Mouse (Mus musculus) heart, embryonic 10.5 days (tissue): ENCODE measurements around the gene Mrpl45. TPM values are rescaled to one million over a fixed set of nuclear protein-coding genes. Genes with fewer than 3 reads are reported as not detected.
"Not testable (repeated sequence)": the region's sequence is repeated elsewhere in the genome, so short reads cannot be mapped to it uniquely, and the experiment has no call there.

Source experiments
- DNase-seq: peaks from one replicate; pipeline ENCODE4 v3.0.0-alpha.2; 2017; ENCODE audit warnings: low spot score
- H3K27ac ChIP-seq: fragments of 300-500 bp; sonication (generic); 2 replicates; pipeline ENCODE4 v1.5.1; 2016; ENCODE audit warnings: mild to moderate bottlenecking
- H3K27me3 ChIP-seq: fragments of 300-500 bp; sonication (generic); 2 replicates; pipeline ENCODE4 v1.6.1; 2016; ENCODE audit warnings: mild to moderate bottlenecking; ENCODE audit not compliant: poor library complexity, insufficient read depth, severe bottlenecking
- H3K36me3 ChIP-seq: fragments of 300-500 bp; sonication (generic); 2 replicates; pipeline ENCODE4 v1.6.1; 2016; ENCODE audit warnings: mild to moderate bottlenecking, moderate library complexity
- H3K4me1 ChIP-seq: fragments of 300-500 bp; sonication (generic); 2 replicates; pipeline ENCODE4 v1.6.1; 2016; ENCODE audit warnings: mild to moderate bottlenecking
- H3K4me3 ChIP-seq: fragments of 300-500 bp; sonication (generic); 2 replicates; pipeline ENCODE4 v1.5.1; 2016; ENCODE audit warnings: mild to moderate bottlenecking, moderate library complexity
- H3K9me3 ChIP-seq: fragments of 300-500 bp; sonication (generic); 2 replicates; pipeline ENCODE4 v1.6.1; 2016; ENCODE audit warnings: mild to moderate bottlenecking, moderate library complexity
- WGBS: fragments of 180-500 bp; shearing (Covaris S2); methylation state at CpG from one replicate; pipeline ENCODE4 v1.1.7; 2016; 5-methylcytosine and 5-hydroxymethylcytosine counted together
- polyA plus RNA-seq: library from polyadenylated mRNA; unstranded; fragments of >200 nt; fragmentation: Nextera tagmentation; extraction: Ambion mirVana; gene quantifications from 2 replicates; pipeline ENCODE4 v1.2.1, GENCODE M21; 2016

Gene Mrpl45
- polyA plus RNA-seq, 1 experiment from 2014 or later, result 65.8 TPM

DNA sequence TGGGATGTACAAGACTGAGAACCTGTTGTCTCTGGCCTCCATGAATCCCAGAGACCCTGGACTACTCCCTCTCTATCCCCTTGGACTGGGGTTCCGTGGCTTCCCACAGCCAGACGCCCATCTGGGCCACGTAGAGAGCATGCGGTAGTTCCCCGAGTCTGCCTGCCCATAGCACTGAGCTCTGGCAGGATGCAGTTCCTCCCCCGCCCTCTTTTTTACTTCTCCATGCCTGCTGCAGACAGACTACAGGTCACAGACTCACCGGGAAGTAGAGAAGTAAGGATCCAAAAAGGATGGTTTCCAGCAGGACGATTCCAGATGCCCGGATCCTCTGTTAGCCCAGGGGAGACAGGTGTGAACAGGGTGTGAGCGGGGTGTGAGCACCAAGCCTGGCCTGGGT is 29.9 kb downstream of the Mrpl45 start:
- H3K36me3 ChIP-seq, result no peaks in the 10 kb centered on the region
- no peak overlapping the region for H3K4me3 ChIP-seq
- no peak for DNase-seq
- no peak overlapping the region for H3K27ac ChIP-seq
- no peaks in the 10 kb centered on the region for H3K9me3 ChIP-seq
- peaks cover 21% of the 10 kb centered on the region; the same call in 1 of the 2 replicates for H3K27me3 ChIP-seq
- peaks cover 40% of the 10 kb centered on the region for H3K4me1 ChIP-seq
- WGBS, result 50% methylated on average over 10 of the region's 10 CpGs

DNA sequence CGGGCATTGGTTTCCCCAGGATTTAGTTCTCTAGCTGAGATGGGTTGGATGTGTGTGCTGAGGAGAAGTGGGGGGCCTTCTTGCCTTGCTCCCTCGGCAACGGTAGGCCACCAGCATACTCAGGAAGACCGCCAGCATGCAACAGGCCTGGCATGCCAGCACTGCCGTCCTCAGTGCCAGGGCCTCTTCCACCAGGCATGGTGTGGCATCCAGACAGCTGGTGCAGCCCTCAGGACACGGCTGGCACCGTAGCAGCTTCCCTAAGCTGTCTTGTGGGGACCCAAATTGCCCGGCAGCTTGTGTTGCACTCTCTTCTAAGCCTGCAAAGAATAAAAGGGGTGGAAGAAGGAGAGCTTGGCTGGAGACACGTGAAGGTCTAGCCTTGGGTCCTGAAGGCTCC is 30.9 kb downstream of the Mrpl45 start:
- Histone ChIP-seq H3K9me3 (no peaks in the 10 kb centered on the region), H3K27ac (no peak overlapping the region), H3K4me3 (no peak overlapping the region), H3K4me1 (peaks cover 45% of the 10 kb centered on the region), H3K27me3 (peaks cover 25% of the 10 kb centered on the region; the same call in 1 of the 2 replicates), H3K36me3 (no peaks in the 10 kb centered on the region)
- WGBS, result 76% methylated on average over 9 of the region's 9 CpGs
- DNase-seq, result no peak

DNA sequence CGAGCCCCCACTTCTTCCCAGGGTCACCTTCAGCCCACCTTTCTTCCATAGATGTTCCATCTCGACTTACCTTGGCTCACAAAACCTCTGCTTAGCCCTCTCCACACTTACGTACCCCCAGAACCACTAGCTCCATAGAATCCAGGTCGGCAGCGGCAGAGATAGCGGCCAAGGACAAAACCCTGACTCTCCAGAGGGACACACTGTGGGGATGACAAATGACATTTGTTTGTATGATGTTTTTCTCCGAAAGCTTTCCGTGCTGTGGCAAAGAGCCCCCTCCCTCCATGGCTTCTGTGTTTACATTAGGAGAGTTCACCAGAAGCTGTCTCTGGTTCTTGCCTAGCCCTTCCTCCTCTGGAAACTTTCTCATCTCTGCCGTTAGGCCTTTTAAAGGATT is 31.8 kb downstream of the Mrpl45 start:
- peaks cover 31% of the 10 kb centered on the region for H3K27me3 ChIP-seq
- 75% methylated on average over 9 of the region's 9 CpGs for WGBS
- peaks cover 50% of the 10 kb centered on the region for H3K4me1 ChIP-seq
- no peak overlapping the region for H3K27ac ChIP-seq
- no peak overlapping the region for H3K4me3 ChIP-seq
- H3K9me3 ChIP-seq, result no peaks in the 10 kb centered on the region
- no peaks in the 10 kb centered on the region for H3K36me3 ChIP-seq
- no peak for DNase-seq

DNA sequence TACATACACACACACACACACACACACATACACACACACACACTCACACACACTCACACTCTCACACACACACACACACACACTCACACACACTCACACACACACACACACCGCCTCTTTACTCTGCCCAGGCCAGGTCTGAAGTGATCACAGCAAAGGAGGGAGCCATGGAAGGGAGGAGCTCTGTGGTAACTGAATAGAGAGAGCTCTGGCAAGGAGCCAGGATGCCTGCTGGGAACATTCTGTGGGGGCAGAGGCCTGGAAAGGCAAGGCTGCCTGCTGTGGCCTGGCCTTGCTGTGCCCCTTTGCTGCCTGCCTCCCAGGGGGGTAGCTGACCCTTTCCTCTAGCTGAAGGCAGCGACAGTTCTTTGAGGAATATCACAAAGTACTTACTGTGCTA is 34.5 kb downstream of the Mrpl45 start:
- peaks cover 15% of the 10 kb centered on the region for H3K27me3 ChIP-seq
- H3K4me1 ChIP-seq, result peaks cover 36% of the 10 kb centered on the region
- WGBS, result 20% methylated on average over 2 of the region's 2 CpGs
- no peaks in the 10 kb centered on the region for H3K36me3 ChIP-seq
- DNase-seq, result peak; percentile 85
- no peaks in the 10 kb centered on the region for H3K9me3 ChIP-seq
- H3K27ac ChIP-seq, result peak overlapping the region; percentile 81
- H3K4me3 ChIP-seq, result no peak overlapping the region

DNA sequence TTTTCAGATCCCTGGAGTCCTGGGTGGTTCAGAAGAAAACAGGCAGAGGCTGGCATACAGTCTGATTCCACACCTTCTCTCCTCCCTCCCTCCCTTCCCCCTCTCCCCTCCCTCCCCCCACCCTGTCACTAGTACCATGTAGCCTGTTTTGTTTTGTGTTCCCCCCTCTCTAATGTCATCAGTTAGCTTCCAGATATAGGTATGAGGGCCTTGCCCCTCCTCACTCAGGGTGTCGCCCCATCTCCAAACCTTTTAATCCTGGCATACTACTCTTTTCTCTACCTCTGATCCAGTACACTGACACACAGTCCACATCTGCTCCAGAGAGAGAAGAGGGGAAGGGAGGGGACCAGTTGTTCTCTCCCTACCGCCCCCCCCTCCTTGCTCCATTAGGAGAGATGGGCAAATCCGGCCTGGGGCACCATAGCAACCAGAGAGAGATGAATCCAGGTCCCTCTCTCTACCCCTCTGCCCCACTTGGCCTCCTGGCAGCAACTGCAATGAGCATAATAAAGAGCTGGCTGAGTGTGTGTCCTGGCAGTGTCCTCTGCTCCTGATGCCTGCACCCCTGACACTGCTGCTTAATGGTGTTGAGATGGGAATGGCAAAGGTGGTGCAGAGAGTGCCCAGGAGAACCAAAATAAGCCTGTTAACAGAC is 36.6 kb downstream of the Mrpl45 start, which contains the start of gene Gpr179:
TSS of gene Gpr179 (minus strand) at position 51 of the 658 bp plus-strand sequence.
- 74% methylated on average over 3 of the region's 3 CpGs for WGBS
- H3K36me3 ChIP-seq, result no peaks in the 10 kb centered on the region
- no peak within 1 kb of the TSS for H3K4me3 ChIP-seq
- peak within 1 kb of the TSS; percentile 25; the same call in 1 of the 2 replicates for H3K27ac ChIP-seq
- H3K9me3 ChIP-seq, result no peaks in the 10 kb centered on the region
- H3K27me3 ChIP-seq, result peaks cover 15% of the 10 kb centered on the region
- DNase-seq, result no peak
- H3K4me1 ChIP-seq, result peaks cover 21% of the 10 kb centered on the region

DNA sequence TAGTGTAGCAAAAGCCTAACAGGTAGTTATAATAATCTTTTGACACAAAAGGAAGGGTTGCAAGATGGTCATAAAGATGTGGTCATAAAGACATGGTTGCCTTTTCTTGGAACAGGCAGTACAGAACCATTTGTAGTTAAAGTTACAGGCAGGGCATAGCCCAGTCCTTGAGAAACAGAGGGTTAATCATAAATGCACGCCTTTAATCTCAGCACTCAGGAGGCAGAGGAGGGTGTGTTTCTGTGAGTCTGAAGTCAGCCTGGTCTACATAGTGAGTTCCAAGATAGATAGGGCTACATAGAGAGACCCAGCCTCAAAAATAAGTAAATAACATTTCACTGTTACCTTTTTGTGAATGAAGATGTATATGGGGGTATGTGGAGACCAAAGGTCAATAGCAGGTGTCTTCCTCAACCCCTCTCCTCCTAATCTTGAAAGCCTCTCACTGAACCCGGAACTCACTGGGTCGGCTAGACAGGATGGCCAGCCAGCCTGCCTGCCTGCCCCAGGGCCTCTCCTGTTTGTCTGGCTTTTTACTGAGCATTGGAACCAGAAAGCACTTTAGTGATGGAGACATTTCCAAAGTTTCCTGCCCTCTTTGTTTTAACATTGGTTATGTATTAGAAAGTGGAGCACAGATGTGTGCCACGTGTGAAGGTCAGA is 37.5 kb downstream of the Mrpl45 start:
- Histone ChIP-seq H3K27me3 (peaks cover 15% of the 10 kb centered on the region), H3K4me3 (no peak overlapping the region)
- DNase-seq, result no peak

DNA sequence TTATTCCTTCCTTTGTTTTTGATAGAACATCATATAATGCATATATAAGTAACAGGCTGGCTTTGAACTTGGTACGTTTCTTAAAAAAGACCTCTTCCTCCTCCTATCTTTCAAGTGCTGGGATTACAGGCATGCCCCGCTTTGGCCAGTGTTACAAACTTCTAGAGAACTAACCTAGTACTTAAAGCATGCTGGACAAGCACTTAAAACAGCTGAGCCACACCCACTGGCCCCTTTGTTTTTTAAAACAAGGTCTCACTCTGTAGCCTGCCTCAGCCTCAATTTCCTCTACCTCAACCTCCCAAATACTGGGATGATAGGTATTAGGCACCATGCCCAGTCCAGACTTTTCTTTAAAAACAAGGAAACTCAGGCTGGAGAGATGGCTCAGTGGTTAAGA is 39.1 kb downstream of the Mrpl45 start:
- peaks cover 18% of the 10 kb centered on the region for H3K4me1 ChIP-seq
- H3K36me3 ChIP-seq, result no peaks in the 10 kb centered on the region
- DNase-seq, result no peak
- H3K27me3 ChIP-seq, result peaks cover 15% of the 10 kb centered on the region
- H3K4me3 ChIP-seq, result no peak overlapping the region
- H3K9me3 ChIP-seq, result no peaks in the 10 kb centered on the region
- H3K27ac ChIP-seq, result no peak overlapping the region
- 73% methylated on average over 2 of the region's 2 CpGs for WGBS

More for the DNA sequence above, 37.5 kb downstream of the Mrpl45 start:
- Histone ChIP-seq H3K36me3 (no peaks in the 10 kb centered on the region), H3K4me1 (peaks cover 21% of the 10 kb centered on the region), H3K9me3 (no peaks in the 10 kb centered on the region), H3K27ac (no peak overlapping the region)
- 57% methylated on average over 4 of the region's 4 CpGs for WGBS

DNA sequence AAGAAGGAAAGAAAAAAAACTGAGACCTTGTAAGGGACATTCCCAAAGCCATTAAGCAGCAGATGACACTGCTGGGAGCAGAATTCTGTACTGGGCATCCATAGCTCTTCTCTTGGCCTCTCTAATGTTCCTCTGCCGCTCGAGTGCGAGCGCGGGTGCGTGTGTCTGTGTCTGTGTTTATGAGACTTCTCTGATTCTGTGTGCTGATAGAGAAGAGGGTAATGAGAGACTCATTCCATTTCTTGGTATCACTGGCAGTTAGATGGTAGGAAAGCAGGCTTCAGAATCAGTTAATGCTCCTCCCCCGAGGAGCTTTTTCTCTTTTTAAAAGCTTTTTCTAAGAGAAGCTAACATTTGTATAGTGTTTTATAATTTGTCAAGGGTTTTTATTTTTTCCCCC is 39.7 kb downstream of the Mrpl45 start:
- 87% methylated on average over 7 of the region's 7 CpGs for WGBS
- Histone ChIP-seq H3K9me3 (no peaks in the 10 kb centered on the region), H3K27ac (no peak overlapping the region), H3K4me1 (peaks cover 12% of the 10 kb centered on the region), H3K4me3 (no peak overlapping the region), H3K27me3 (peaks cover 15% of the 10 kb centered on the region), H3K36me3 (no peaks in the 10 kb centered on the region)
- no peak for DNase-seq

DNA sequence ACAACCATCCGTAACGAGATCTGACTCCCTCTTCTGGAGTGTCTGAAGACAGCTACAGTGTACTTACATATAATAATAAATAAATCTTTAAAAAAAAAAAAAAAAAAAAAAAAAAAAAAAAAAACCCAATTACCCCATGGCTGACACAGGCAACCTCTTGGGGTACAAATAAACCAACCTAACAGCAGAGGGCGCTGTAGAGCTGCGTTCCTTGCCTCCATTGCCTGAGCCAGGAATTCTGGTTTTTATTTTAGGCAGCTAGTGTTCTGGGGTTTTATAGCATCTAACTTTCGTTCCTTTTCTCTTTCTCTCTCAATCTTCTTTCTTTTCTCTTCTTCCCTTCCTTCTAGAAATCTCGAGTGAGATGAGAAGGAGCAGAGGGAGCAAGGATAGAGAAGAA is 42.1 kb downstream of the Mrpl45 start:
- H3K9me3 ChIP-seq, H3K27ac ChIP-seq, H3K4me1 ChIP-seq, H3K27me3 ChIP-seq, H3K4me3 ChIP-seq, H3K36me3 ChIP-seq: not testable (repeated sequence)
- peak; percentile 77 for DNase-seq
- 21% methylated on average over 6 of the region's 6 CpGs for WGBS

DNA sequence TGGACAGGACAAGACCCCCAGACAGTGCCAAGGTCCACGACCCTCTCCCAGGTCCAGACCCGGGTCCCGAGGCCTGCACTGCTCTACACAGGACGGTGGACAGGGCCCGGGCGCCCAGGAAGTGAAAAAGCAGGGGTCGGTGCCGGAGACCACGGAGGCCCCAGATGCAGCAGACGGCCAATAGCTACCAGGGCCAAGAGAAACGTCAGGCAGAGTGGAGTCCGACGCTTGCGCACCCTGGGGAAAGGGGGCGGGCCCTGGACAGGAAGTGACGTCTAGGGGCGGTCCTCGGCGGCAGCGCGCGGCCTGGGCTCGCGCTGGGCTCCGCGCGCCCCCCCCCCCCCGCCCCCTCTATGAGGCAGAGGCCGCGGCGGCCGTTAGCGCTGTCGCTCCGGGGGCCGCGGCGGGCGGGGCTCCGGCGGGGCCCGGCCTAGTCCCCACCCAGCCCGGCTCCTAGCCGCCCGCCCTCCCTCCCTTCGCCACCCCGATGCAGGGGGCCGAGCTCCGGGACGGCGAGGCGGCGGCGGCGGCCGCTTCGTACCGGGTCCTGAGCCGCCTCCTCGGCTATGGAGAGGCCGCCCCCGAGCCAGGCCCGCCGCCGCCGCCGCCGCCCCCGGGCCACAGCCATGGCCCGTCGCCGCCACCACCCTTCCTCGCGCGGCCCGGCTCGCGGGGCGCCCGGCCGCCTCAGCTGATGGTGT is 46.6 kb downstream of the Mrpl45 start, which contains the start of gene Socs7:
TSS of gene Socs7 (plus strand) at position 604 of the 701 bp plus-strand sequence.
- peak within 1 kb of the TSS; percentile 100 for H3K4me3 ChIP-seq
- peak within 1 kb of the TSS; percentile 99 for H3K27ac ChIP-seq
- peak; percentile 97 for DNase-seq
- H3K27me3 ChIP-seq, result no peaks in the 10 kb centered on the region
- H3K9me3 ChIP-seq, result no peaks in the 10 kb centered on the region
- no peaks in the 10 kb centered on the region for H3K36me3 ChIP-seq
- under 1% methylated on average over 52 of the region's 81 CpGs for WGBS
- H3K4me1 ChIP-seq, result peaks cover 34% of the 10 kb centered on the region

DNA sequence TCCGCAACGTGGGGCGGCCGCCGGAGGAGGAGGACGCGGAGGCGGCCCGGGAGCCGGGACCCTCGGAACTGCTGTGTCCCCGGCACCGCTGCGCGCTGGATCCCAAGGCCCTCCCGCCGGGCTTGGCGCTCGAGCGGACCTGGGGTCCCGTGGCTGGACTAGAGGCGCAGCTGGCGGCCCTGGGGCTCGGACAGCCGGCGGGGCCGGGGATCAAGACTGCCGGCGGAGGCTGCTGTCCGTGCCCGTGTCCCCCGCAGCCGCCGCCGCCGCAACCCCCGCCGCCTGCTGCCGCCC is 47.1 kb downstream of the Mrpl45 start:
- Histone ChIP-seq H3K36me3 (no peaks in the 10 kb centered on the region), H3K27me3 (no peaks in the 10 kb centered on the region), H3K27ac (peak overlapping the region; percentile 99), H3K4me1 (peaks cover 34% of the 10 kb centered on the region), H3K9me3 (no peaks in the 10 kb centered on the region), H3K4me3 (peak overlapping the region; percentile 100)
- no peak for DNase-seq
- WGBS, result under 1% methylated on average over 39 of the region's 39 CpGs

DNA sequence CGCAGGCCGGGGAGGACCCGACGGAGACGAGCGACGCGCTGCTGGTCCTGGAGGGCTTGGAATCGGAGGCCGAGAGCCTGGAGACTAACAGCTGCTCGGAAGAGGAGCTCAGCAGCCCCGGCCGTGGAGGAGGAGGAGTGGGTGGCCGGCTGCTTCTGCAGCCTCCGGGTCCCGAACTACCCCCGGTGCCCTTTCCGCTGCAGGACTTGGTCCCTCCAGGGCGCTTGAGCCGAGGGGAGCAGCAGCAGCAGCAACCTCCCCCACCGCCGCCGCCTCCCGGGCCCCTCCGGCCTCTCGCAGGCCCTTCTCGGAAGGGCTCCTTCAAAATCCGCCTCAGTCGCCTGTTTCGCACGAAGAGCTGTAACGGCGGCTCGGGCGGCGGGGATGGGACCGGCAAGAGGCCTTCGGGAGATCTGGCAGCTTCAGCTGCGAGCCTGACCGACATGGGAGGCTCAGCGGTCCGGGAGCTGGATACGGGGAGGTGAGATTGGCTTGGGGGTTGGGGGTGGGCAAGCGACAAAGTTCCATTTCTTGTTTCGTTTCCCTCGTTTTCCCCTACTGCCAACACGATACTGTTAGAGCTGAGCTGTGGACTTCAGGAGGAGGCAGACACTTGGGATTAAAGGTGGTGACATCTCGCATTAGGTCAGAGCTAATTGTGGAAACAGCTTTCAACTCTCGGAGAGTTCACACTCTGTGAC is 47.6 kb downstream of the Mrpl45 start:
- Histone ChIP-seq H3K27me3 (no peaks in the 10 kb centered on the region), H3K4me1 (peaks cover 38% of the 10 kb centered on the region), H3K27ac (peak overlapping the region; percentile 99), H3K9me3 (no peaks in the 10 kb centered on the region), H3K36me3 (peaks cover 2% of the 10 kb centered on the region; the same call in 1 of the 2 replicates), H3K4me3 (peak overlapping the region; percentile 100)
- peak; percentile 87 for DNase-seq
- WGBS, result under 1% methylated on average over 49 of the region's 49 CpGs

DNA sequence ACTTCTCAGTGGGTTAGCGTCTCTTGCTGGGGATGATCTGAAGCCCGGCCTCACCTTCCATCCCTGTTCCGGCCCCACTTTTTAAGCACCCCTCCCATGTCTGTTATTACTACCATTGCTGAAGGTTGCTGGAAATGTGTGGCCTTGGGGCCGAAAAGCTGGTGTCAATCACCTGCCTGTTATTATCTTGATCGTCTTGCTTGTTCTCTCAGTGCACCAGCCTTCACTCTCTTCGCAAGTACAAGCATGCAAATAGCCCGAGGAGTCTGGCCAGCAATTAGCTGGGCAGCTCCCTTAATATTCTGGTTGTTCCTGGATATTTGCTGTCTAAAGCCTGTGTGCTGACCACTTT is 48.1 kb downstream of the Mrpl45 start:
- 0% methylated on average over 7 of the region's 7 CpGs for WGBS
- no peak for DNase-seq
- H3K9me3 ChIP-seq, result no peaks in the 10 kb centered on the region
- H3K27ac ChIP-seq, result peak overlapping the region; percentile 99; the same call in 1 of the 2 replicates
- peaks cover 43% of the 10 kb centered on the region for H3K4me1 ChIP-seq
- H3K36me3 ChIP-seq, result peaks cover 2% of the 10 kb centered on the region; the same call in 1 of the 2 replicates
- peak overlapping the region; percentile 100 for H3K4me3 ChIP-seq
- no peaks in the 10 kb centered on the region for H3K27me3 ChIP-seq
